Mouse (Mus musculus): ENCODE results near the gene Manba. TPM values are rescaled to one million over a fixed set of nuclear protein-coding genes. Genes with fewer than 3 reads are reported as not detected.
"Not testable (repeated sequence)": the region's sequence is repeated elsewhere in the genome, so short reads cannot be mapped to it uniquely, and the experiment has no call there.

Gene Manba
- total RNA-seq (2015; ENCODE audit: low replicate concordance) (16.2 and 17.6 TPM in 2 replicates), total RNA-seq (2017; ENCODE audit: low replicate concordance) (1.4 and 7.1 TPM in 2 replicates)

DNA sequence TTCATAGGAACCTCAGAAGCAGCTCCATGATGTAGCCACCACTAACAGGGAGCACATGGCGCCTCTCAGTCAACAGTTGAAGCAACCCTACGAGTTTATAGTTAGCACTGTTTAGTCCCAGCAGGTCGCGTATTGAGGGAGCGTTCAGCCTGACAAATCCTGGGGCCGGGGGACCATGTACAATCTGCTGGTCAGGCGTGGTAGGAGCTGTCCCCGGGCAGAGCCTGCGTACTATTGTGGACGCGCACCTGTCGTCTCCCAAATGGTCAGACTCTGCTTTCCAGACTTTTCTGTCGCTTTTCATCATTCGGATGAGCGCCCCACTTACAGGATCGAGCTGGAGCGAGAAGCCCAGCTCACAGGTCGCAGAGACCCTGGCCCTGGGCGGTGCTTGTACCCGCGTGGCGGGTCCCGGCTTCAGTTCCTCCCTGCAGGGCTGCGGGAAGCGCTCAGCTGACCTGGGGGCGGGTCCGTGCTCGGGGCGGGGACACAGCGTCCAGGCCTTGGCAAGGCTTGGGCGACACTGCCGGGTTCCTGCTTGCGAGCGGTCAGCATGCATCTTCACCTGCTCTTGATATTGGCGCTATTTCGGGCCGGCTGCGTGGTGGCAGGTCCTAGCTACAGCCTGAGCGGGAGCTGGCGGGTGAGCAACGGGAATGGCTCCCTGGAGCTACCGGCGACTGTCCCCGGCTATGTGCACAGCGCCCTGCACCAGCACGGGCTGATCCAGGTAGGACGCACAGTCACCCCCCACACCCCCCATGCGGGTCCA is at the start of gene Manba:
Manba (plus strand) TSS at position 484 of the 772 bp plus-strand sequence.
- ATAC-seq (replicated peaks; ENCODE audit: low FRiP score, poor library complexity, severe bottlenecking) = peak; percentile 93

DNA sequence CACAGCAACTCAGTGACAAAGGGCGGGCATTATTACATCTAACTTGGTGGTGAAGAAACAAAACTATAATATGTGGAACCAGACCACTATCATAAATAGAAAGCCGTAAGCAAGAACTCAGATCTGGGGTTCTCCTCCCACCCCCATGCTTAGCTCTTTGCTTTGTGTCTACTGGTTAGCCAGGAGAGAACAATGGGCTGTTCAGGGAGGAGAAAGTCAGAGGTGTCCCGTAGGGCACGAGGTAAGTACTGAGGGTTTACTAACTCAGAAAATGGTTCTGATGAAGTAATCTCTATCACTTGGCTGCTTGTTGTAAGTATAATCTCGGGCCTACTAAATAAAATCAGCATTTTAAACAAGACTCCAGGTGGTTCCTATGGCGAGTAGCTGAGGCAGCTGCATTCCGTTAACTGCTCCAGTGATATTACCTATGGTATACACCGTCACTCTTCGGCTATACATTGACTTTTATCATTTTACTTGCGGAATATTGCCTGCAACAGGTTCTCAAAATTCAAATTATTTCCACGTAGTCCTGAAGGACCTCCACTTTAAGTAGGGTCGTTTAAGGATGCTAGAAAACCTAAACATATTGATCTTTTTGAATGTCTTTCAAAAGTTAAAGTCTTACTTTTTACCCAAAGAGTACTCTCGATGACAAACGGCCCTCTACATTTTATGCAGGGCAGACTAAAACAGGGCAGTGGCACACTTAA is 48.4 kb upstream of the Manba start:
- ATAC-seq (replicated peaks; ENCODE audit: low FRiP score, poor library complexity, severe bottlenecking) = no peak

DNA sequence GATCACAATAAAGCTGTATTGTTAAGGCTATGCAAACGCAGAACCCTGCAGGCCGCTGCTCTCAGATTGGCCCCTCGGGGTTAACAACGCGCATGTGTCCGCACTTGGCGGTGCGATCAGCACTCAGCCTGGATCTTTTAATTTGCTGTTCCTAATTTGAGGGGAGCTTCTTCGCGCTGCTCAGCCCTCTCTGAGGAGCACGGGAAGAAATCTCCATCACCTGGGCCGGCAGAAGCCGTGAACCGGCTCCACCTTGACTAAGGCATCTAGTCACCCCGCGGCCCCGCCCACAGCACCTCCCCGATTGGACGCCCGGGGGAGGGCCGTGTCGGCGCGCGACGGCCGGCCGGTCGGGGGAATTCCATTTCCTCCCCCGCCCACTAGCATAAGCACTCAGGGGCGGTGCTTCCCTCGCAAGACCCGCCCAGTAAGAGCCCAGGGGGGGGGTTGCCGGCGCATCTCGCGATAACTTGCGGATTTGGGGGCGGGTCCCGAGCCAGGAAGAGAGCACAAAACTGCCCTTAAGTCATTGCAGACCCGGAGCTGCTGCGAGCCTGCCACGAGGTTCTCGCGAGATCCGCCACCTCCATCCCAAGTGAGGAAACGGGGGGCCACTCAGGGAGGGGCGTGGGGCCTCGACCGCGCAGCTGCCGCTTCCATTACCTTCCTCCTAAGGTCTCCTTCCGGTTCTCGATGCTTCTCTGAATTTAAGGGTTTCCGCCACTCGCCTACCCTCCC is 47.5 kb upstream of the Manba start, which contains the start of gene Ube2d3:
Ube2d3 (plus strand) TSS at position 392 of the 738 bp plus-strand sequence.
- peak; percentile 83 for ATAC-seq (replicated peaks; ENCODE audit: low FRiP score, poor library complexity, severe bottlenecking)

DNA sequence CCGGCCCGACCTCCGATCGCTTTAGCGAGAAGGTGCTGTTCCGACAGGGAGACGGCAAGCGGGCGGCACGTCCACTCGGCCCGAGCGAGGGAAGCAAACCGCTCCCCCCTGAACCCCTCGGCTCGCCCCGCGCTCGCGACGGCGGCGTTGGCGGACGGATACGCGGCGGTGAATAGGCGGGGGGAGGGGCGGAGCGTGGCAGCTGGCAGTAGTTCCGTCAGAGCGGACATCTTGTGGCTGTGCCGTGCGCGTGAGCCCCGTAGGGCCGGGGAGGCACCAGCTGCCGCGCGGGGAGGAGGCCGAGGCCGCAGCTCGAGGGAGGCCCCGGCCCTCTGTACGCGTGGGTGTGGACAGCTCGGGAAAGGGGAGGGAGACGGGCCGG is 46.9 kb upstream of the Manba start:
- ATAC-seq (replicated peaks; ENCODE audit: low FRiP score, poor library complexity, severe bottlenecking) = peak; percentile 53

DNA sequence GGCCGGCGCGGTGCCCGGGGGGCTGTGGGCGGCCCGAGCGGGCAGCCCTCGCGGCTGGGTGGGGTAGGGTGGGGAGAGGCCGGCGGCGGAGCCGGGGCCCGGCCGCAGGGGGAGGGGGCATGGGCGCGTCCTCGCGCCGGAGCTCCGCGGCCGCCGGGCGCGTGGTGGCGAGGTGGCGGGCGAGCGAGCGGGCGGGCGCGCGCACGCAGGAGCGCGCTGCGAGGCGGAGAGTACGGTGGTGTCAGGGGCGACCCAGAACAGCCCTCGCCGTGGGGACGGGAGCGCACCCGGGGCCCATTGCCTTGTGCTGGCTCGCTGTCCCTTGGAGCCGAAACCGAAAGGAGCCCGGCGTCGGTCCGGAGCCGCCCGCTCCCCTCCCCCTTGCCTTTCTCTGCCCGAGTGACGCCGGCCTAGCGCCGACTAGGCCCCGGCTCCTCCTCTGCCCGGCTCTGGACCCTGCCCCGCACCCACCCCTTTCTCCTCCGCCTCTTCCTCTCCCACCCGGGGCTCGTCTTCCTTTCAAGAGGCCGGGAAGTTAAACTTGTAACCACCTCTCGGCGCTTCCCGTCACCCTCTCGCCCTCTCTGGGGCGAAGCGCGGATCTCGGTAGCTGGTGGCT is 46.4 kb upstream of the Manba start:
- ATAC-seq (replicated peaks; ENCODE audit: low FRiP score, poor library complexity, severe bottlenecking) = peak; percentile 5

DNA sequence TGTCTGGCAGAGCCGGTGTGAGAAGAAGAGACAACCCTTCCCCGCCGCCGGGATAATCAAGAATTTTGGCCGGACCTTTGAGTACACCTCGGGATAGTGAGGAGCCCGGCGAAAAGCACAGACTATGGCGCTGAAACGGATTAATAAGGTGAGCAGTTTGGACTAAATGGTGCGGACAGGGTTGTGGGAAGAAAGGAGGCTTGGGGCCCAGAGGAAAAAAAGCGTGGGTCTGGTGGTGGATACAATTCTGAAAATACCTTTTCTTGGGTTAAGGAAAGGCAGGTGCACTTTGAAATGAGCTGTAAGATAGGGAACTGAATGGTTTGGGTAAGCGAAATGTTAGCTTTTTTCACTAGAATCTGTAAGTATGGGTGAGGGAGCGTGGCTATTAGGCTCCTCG is 45.8 kb upstream of the Manba start:
- ATAC-seq (replicated peaks; ENCODE audit: low FRiP score, poor library complexity, severe bottlenecking) = no peak

DNA sequence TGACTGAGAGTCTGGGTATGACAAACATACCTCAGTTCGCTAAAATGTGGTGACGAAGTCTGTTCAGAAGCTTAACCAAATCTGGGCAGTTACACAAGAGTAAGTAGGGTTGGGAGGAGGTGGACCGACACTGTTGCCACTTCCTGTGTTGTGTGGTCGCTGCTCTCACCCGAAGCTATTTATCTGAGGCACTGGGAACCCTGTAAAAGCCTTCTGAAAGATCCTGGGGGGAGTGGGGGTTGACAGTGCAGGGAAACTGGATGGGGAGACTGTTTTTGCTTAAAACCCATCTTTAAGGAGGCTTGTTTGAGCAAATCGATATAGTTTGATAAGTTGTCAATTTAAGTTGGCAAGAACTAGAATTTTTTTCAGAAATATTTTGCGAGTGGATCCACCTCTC is 45.2 kb upstream of the Manba start:
- ATAC-seq (replicated peaks; ENCODE audit: low FRiP score, poor library complexity, severe bottlenecking) = peak; percentile 48

DNA sequence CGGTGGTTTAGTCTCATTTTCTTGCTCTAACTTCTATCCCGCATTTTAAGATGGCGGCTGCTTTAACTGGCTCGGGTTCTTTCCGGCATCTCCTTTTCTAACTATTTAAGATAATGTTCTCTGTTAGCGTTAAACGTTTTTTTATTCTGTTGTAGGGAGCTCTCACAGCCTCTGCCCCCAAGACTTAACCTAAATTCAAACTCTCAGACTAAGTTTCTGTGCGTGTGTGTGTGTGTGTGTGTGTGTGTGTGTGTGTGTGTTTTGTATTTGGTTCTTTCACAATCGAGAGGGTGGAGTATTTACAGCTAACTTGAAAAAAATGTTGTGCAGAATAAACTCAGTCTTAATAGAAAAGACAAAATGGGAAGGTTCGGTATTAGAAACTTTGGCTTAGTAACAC is 44.8 kb upstream of the Manba start:
- 0 out of 2 replicates have a peak, but pooled peaks have one; percentile 22 for ATAC-seq (replicated peaks; ENCODE audit: low FRiP score, poor library complexity, severe bottlenecking)

DNA sequence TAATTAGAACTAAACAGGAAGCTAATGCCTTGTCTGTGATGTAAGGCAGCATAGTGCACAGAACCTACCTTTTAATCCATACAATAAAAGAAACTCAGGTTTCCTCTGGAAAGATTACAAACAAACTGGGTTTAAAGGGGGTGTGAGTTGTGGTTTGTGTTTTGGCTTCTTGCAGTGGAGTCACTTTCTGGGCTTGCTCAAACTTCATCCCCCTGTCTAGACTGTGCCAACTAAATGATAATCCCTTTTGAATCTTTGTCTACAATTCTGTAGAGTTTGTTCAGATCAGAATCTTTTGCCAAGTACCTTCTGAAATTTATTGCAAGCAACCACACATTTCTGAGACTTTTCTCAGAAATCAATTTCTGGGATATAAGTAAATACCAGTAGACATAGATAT is 40.5 kb upstream of the Manba start:
- no peak for ATAC-seq (replicated peaks; ENCODE audit: low FRiP score, poor library complexity, severe bottlenecking)

DNA sequence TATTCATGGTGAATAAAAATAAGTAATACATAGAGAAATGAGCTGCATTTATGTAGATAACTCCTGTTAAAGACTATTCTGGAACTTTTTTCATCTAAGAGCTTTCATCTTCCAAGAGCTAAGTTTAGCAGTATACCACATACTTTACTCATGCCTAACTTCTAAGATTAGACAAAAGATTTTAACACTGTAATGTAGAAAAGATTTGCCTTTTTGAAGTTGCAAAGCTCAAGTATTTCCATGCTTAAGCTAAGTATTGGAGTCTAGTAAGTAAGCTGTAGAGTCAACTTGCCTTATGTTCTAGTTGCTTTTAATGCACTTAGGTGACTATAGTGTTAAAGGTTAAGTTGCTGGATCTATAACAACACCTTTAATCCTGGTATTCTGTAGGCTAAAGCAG is 26.4 kb upstream of the Manba start:
- ATAC-seq (replicated peaks; ENCODE audit: low FRiP score, poor library complexity, severe bottlenecking) = no peak

DNA sequence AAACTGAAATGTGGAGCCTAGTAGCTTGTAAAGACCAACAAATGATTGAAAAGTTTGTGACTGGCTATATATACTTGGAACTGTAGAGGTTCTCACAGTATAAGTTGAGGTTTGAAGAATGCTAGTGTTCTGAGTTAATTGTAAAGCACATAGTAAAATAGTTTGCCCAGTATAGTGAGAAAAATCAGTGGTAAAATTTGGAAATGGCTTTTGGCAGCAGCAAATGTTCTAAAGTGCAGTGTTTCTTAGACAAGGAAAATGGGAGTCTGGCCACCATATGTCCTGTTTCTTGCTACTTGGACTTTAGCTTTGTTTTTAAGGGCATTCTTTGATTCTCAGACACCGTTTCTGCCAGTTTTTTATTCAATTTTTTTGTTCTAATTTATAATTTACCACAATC is 17.0 kb upstream of the Manba start:
- ATAC-seq (replicated peaks; ENCODE audit: low FRiP score, poor library complexity, severe bottlenecking) = no peak

DNA sequence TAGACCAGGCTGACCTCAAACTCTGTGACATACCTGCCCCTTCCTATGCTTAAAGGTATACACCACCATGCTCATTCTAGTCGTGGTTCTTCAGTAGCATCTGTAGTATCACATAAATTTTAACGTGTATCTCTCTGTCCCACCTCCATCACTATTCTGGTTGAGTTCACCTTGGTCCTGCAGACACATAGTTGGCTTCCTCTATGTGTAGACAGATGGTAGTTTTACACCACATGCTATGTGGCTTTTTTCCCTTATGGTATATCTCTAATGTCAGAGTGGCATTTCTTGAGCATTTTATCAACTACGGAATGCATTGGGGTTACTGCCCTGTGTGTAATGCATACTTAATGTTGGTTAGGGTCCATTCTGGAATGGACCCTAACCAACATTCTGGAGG is 16.3 kb upstream of the Manba start:
- ATAC-seq (replicated peaks; ENCODE audit: low FRiP score, poor library complexity, severe bottlenecking) = no peak

DNA sequence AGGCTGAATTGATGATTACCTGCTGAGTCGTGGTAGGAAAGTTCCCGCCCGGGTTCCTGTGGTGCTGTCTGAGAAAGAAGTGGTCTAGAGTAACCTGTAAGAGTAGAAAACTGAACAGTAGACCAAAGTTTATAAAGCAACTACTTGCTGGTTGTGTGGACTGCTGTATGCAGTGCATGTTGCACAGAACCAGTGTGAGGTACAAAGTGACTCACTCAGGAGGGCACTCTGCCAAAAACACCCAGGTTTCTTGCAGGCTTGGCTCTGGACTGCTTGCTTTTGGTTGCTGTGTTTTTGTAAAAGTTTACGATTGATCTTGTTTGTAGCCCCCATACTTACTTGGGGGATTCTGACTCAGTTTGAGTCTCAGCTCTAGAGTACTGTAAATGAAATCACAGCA is 15.4 kb upstream of the Manba start:
- ATAC-seq (replicated peaks; ENCODE audit: low FRiP score, poor library complexity, severe bottlenecking) = no peak

DNA sequence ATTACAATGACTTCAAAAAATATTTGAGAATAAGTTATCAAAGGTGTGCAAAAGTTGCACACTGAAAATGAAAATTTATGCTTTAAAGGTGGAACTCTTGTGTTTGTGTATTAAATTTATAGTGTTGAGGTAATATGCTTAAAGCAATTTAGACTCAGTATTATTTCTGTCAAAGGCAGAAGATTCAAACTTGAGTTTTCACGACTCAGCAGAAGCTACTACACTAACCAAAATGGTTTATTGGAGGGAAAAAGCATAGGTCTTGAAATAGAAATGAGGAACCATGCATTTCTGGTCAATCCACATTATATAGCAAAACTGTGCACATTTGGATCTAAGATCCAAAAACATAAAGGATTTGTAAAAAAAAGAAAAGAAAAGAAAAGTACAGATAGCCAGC is 14.6 kb upstream of the Manba start:
- no peak for ATAC-seq (replicated peaks; ENCODE audit: low FRiP score, poor library complexity, severe bottlenecking)

DNA sequence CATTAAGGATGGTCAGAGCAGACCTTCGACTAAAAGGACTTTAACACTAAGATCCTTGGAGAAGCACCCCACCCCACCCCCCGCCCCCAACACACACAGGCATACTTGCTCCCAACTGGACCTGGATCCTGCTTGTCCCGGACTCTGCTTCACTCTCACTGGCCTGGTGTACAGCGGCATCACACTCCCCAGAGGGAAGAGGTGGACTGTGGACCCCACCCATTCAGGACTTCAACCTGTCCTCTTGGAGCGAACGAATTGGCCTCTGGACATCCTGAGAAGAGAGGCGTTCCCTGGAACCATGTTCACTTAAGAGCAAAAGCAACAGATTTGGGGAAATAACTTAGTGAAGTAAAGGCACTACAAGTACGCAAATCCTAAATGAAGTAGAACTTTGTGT is 10.4 kb upstream of the Manba start:
- ATAC-seq (replicated peaks; ENCODE audit: low FRiP score, poor library complexity, severe bottlenecking) = no peak

DNA sequence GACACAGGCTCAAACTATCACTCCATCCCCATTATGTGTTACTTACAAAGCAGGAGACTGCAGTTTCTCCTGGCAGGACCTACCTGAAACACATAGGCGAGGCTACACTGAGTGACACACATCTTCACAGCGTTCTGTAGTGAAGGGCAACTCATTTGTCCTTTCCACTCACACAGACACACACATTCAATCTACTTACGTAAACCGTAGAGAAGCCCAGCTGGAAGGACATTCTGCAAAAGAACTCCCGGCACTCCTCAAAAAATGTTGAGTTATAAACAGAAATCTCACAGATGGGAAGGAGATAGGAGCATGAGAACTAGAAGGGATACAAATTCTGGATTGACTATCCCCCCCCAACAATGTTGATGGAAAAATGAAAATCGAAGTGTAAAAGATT is 9.1 kb upstream of the Manba start:
- no peak for ATAC-seq (replicated peaks; ENCODE audit: low FRiP score, poor library complexity, severe bottlenecking)

DNA sequence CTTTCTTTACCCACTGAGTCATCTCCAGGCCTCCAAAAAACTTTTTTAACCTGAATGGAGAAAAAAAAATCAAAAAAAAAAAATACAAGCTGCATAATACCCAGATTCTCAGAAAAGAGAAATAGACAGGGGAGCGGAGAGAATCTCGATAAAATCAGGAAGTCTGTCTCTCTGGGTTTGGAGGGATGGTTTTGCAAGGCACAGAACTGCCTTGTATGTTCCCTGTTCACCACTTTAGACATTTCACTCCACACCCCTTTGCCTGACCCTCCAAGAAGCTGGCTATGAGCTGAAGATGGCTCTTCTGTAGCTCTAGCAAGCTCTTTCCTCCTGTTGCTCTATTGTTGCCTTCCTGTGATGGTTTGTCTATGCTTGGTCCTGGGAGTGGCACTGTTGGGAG is 8.4 kb upstream of the Manba start:
- ATAC-seq (replicated peaks; ENCODE audit: low FRiP score, poor library complexity, severe bottlenecking) = no peak

DNA sequence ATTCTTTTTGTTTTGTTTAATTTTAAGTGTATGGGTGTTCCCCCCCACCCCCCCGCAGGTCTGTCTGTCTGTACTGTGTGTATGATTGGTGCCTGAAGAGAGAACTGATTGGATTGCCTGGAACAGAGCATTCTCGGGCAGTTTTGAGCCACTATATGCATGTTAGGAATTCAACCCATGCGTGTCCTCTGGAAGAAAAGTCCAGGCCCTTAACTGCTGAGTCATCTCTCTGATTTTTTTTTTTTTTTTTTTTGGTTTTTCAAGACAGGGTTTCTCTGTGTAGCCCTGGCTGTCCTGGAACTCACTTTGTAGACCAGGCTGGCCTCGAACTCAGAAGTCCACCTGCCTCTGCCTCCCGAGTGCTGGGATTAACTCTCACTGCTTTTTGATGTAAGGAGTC is 6.3 kb upstream of the Manba start:
- ATAC-seq (replicated peaks; ENCODE audit: low FRiP score, poor library complexity, severe bottlenecking) = not testable (repeated sequence)

DNA sequence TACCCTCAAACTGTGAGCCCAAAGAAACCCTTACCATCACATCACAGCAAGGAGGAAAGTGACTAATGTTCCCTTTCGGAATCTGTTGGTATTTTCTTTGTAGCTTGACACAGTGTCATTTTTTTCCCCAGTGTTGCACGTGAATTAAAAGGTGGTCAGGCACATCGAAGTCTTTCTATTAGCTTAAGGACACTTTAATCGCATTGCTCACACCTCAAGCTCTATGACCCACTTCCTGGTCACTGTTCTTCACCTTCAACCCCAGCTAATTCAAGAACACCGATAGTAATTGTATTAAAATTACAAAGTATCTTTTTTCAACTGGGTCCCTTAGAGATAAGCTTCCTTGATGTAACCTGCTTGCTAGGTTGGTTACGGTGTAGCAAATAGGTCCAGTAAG is 4.6 kb upstream of the Manba start:
- no peak for ATAC-seq (replicated peaks; ENCODE audit: low FRiP score, poor library complexity, severe bottlenecking)

DNA sequence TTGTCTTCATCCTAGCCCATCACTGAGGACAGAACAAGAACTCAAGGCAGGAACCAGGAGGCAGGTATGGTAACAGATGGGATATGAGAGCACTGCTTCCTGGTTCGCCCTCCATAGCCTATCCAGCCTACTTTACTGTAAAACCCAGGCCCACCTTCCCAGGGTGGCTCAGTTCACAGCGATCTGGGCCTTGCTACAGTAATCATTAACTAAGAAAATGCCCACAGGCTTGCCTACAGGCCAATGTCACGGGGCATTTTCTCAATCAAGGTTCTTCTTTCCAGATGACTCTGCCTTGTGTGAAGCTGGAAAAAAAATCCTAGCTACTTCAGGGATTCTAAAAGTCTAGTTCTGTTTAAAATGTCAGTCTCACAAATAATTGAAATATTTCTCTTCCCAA is 3.8 kb upstream of the Manba start:
- ATAC-seq (replicated peaks; ENCODE audit: low FRiP score, poor library complexity, severe bottlenecking) = no peak

Data from erythroid progenitor cell, adult 5-6 weeks (primary cell).